Mouse (Mus musculus): ENCODE data around the gene Il13ra1. TPM values are rescaled to one million over a fixed set of nuclear protein-coding genes. Genes with fewer than 3 reads are reported as not detected.

The Il13ra1 gene
- polyA plus RNA-seq, 1 experiment from 2014 or later: 17.8 TPM

- Histone ChIP-seq H3K27ac (ENCODE audit: low read depth, low read length) (no peak overlapping the region), H3K9me3 (replicated peaks; ENCODE audit: control insufficient read depth, low read length) (no peaks in the 10 kb centered on the region), H3K36me3 (ENCODE audit: control insufficient read depth, insufficient read depth, low read length) (no peaks in the 10 kb centered on the region), H3K9ac (ENCODE audit: low read depth, low read length) (no peak overlapping the region), H3K4me1 (ENCODE audit: control insufficient read depth, insufficient read depth, low read length) (no peaks in the 10 kb centered on the region), H3K27me3 (ENCODE audit: control insufficient read depth, insufficient read depth, low read length) (no peaks in the 10 kb centered on the region), H3K4me2 (no peak overlapping the region), H3K4me3 (ENCODE audit: low read depth, low read length) (no peak overlapping the region)
- 31% methylated on average over 4 of the region's 4 CpGs for WGBS (ENCODE audit: insufficient replicate concordance)
- no peak for ATAC-seq (replicated peaks; ENCODE audit: insufficient number of reproducible peaks, low FRiP score, low TSS enrichment)
Measured at GRCm38 (mm10) chrX:36161567-36161966, 49.7 kb downstream of the Il13ra1 start.

GRCm38 (mm10) chrX:36183625-36184024 lies 71.7 kb downstream of the Il13ra1 start:
- Histone ChIP-seq H3K36me3 (ENCODE audit: control insufficient read depth, insufficient read depth, low read length) (no peaks in the 10 kb centered on the region), H3K27ac (ENCODE audit: low read depth, low read length) (no peak overlapping the region), H3K4me1 (ENCODE audit: control insufficient read depth, insufficient read depth, low read length) (no peaks in the 10 kb centered on the region), H3K4me2 (no peak overlapping the region), H3K4me3 (ENCODE audit: low read depth, low read length) (no peak overlapping the region), H3K9me3 (replicated peaks; ENCODE audit: control insufficient read depth, low read length) (no peaks in the 10 kb centered on the region), H3K27me3 (ENCODE audit: control insufficient read depth, insufficient read depth, low read length) (no peaks in the 10 kb centered on the region), H3K9ac (ENCODE audit: low read depth, low read length) (no peak overlapping the region)
- no peak for ATAC-seq (replicated peaks; ENCODE audit: insufficient number of reproducible peaks, low FRiP score, low TSS enrichment)

- Histone ChIP-seq H3K4me3 (ENCODE audit: low read depth, low read length) (no peak overlapping the region), H3K9ac (ENCODE audit: low read depth, low read length) (no peak overlapping the region), H3K4me1 (ENCODE audit: control insufficient read depth, insufficient read depth, low read length) (no peaks in the 10 kb centered on the region), H3K9me3 (replicated peaks; ENCODE audit: control insufficient read depth, low read length) (no peaks in the 10 kb centered on the region), H3K36me3 (ENCODE audit: control insufficient read depth, insufficient read depth, low read length) (no peaks in the 10 kb centered on the region), H3K4me2 (no peak overlapping the region), H3K27me3 (ENCODE audit: control insufficient read depth, insufficient read depth, low read length) (no peaks in the 10 kb centered on the region), H3K27ac (ENCODE audit: low read depth, low read length) (no peak overlapping the region)
- 70% methylated on average over 5 of the region's 5 CpGs for WGBS (ENCODE audit: insufficient replicate concordance)
- ATAC-seq (replicated peaks; ENCODE audit: insufficient number of reproducible peaks, low FRiP score, low TSS enrichment): no peak
Measured at GRCm38 (mm10) chrX:36186036-36186435, 74.1 kb downstream of the Il13ra1 start.

- WGBS (ENCODE audit: insufficient replicate concordance): 56% methylated on average over 6 of the region's 6 CpGs
- no peak for ATAC-seq (replicated peaks; ENCODE audit: insufficient number of reproducible peaks, low FRiP score, low TSS enrichment)
- Histone ChIP-seq H3K4me2 (no peak overlapping the region), H3K9me3 (replicated peaks; ENCODE audit: control insufficient read depth, low read length) (no peaks in the 10 kb centered on the region), H3K27ac (ENCODE audit: low read depth, low read length) (no peak overlapping the region), H3K4me1 (ENCODE audit: control insufficient read depth, insufficient read depth, low read length) (no peaks in the 10 kb centered on the region), H3K27me3 (ENCODE audit: control insufficient read depth, insufficient read depth, low read length) (no peaks in the 10 kb centered on the region), H3K9ac (ENCODE audit: low read depth, low read length) (no peak overlapping the region), H3K36me3 (ENCODE audit: control insufficient read depth, insufficient read depth, low read length) (no peaks in the 10 kb centered on the region), H3K4me3 (ENCODE audit: low read depth, low read length) (no peak overlapping the region)
Measured at GRCm38 (mm10) chrX:36186443-36186842, 74.5 kb downstream of the Il13ra1 start.

GRCm38 (mm10) chrX:36193951-36194350 lies 82.0 kb downstream of the Il13ra1 start:
- 34% methylated on average over 6 of the region's 6 CpGs for whole genome bisulfite sequencing (ENCODE audit: insufficient replicate concordance)
- Histone ChIP-seq H3K9me3 (replicated peaks; ENCODE audit: control insufficient read depth, low read length) (no peaks in the 10 kb centered on the region), H3K36me3 (ENCODE audit: control insufficient read depth, insufficient read depth, low read length) (no peaks in the 10 kb centered on the region), H3K4me3 (ENCODE audit: low read depth, low read length) (no peak overlapping the region), H3K27ac (ENCODE audit: low read depth, low read length) (no peak overlapping the region), H3K27me3 (ENCODE audit: control insufficient read depth, insufficient read depth, low read length) (peaks cover 3% of the 10 kb centered on the region; the same call in 1 of the 2 replicates), H3K4me2 (no peak overlapping the region), H3K4me1 (ENCODE audit: control insufficient read depth, insufficient read depth, low read length) (no peaks in the 10 kb centered on the region), H3K9ac (ENCODE audit: low read depth, low read length) (no peak overlapping the region)
- no peak; the same call in 1 of the 2 replicates for ATAC-seq (replicated peaks; ENCODE audit: insufficient number of reproducible peaks, low FRiP score, low TSS enrichment)

GRCm38 (mm10) chrX:36195736-36196525 lies 84.0 kb downstream of the Il13ra1 start, which contains the start of gene Zcchc12:
Gene Zcchc12, plus strand, starts transcription at chrX:36195904.
- ATAC-seq (replicated peaks; ENCODE audit: insufficient number of reproducible peaks, low FRiP score, low TSS enrichment): no peak
- Histone ChIP-seq H3K9me3 (replicated peaks; ENCODE audit: control insufficient read depth, low read length) (no peaks in the 10 kb centered on the region), H3K4me2 (peak within 1 kb of the TSS; percentile 58), H3K4me3 (ENCODE audit: low read depth, low read length) (peak within 1 kb of the TSS; percentile 29), H3K4me1 (ENCODE audit: control insufficient read depth, insufficient read depth, low read length) (no peaks in the 10 kb centered on the region), H3K27ac (ENCODE audit: low read depth, low read length) (no peak within 1 kb of the TSS), H3K9ac (ENCODE audit: low read depth, low read length) (no peak within 1 kb of the TSS), H3K27me3 (ENCODE audit: control insufficient read depth, insufficient read depth, low read length) (peaks cover 3% of the 10 kb centered on the region; the same call in 1 of the 2 replicates), H3K36me3 (ENCODE audit: control insufficient read depth, insufficient read depth, low read length) (no peaks in the 10 kb centered on the region)
- WGBS (ENCODE audit: insufficient replicate concordance): 21% methylated on average over 28 of the region's 28 CpGs

GRCm38 (mm10) chrX:36209554-36209953 lies 97.6 kb downstream of the Il13ra1 start:
- no peak for ATAC-seq (replicated peaks; ENCODE audit: insufficient number of reproducible peaks, low FRiP score, low TSS enrichment)
- Histone ChIP-seq H3K4me1 (ENCODE audit: control insufficient read depth, insufficient read depth, low read length) (no peaks in the 10 kb centered on the region), H3K36me3 (ENCODE audit: control insufficient read depth, insufficient read depth, low read length) (no peaks in the 10 kb centered on the region), H3K27ac (ENCODE audit: low read depth, low read length) (no peak overlapping the region), H3K9ac (ENCODE audit: low read depth, low read length) (no peak overlapping the region), H3K27me3 (ENCODE audit: control insufficient read depth, insufficient read depth, low read length) (no peaks in the 10 kb centered on the region), H3K4me2 (no peak overlapping the region), H3K4me3 (ENCODE audit: low read depth, low read length) (no peak overlapping the region), H3K9me3 (replicated peaks; ENCODE audit: control insufficient read depth, low read length) (no peaks in the 10 kb centered on the region)
- WGBS (ENCODE audit: insufficient replicate concordance): 73% methylated on average over 2 of the region's 2 CpGs

GRCm38 (mm10) chrX:36211216-36211615 lies 99.3 kb downstream of the Il13ra1 start:
- Histone ChIP-seq H3K36me3 (ENCODE audit: control insufficient read depth, insufficient read depth, low read length) (no peaks in the 10 kb centered on the region), H3K9me3 (replicated peaks; ENCODE audit: control insufficient read depth, low read length) (no peaks in the 10 kb centered on the region), H3K4me1 (ENCODE audit: control insufficient read depth, insufficient read depth, low read length) (no peaks in the 10 kb centered on the region), H3K27me3 (ENCODE audit: control insufficient read depth, insufficient read depth, low read length) (no peaks in the 10 kb centered on the region), H3K9ac (ENCODE audit: low read depth, low read length) (no peak overlapping the region), H3K4me2 (no peak overlapping the region), H3K4me3 (ENCODE audit: low read depth, low read length) (no peak overlapping the region), H3K27ac (ENCODE audit: low read depth, low read length) (no peak overlapping the region)
- 71% methylated on average over 3 of the region's 3 CpGs for WGBS (ENCODE audit: insufficient replicate concordance)
- no peak for ATAC-seq (replicated peaks; ENCODE audit: insufficient number of reproducible peaks, low FRiP score, low TSS enrichment)

All from heart, embryonic 11.5 days (tissue).